Mouse (Mus musculus): Measurements from ENCODE around the gene Fam120b.

DNA sequence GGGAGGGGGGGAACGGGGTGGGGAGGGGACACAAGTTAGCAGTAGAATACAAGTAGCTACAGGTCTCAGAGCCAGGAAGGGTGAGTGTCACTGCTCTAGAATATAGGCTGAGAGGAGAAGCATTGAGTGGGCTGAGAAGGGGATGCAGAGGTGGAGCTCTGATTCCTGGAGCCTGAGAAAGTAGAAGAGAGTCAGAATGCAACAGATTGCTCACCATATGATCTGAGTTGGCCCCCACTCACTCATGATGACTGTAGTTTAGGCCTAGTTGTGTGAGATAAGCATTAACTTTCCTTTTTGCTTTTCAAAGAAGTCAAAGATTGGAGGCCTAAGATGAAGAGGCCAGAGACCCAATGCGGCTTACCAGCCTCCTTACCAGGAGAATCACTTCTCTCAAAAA is 42.0 kb upstream of the Fam120b start:
- no peak for TF ChIP-seq POLR2A (IDR thresholded peaks at IDR 0.05; ENCODE audit: insufficient read depth, low read depth, low read length)
- TF ChIP-seq CTCF (IDR thresholded peaks at IDR 0.05), result no peak
- TF ChIP-seq EP300 (IDR thresholded peaks at IDR 0.05; ENCODE audit: insufficient read depth, low read depth, low read length), result no peak
